Mouse (Mus musculus): ENCODE measurements around the gene Emc1. TPM values are rescaled to one million over a fixed set of nuclear protein-coding genes. Genes with fewer than 3 reads are reported as not detected.

Gene Emc1
- polyA plus RNA-seq, 1 experiment from 2014 or later = 7.9 TPM

DNA sequence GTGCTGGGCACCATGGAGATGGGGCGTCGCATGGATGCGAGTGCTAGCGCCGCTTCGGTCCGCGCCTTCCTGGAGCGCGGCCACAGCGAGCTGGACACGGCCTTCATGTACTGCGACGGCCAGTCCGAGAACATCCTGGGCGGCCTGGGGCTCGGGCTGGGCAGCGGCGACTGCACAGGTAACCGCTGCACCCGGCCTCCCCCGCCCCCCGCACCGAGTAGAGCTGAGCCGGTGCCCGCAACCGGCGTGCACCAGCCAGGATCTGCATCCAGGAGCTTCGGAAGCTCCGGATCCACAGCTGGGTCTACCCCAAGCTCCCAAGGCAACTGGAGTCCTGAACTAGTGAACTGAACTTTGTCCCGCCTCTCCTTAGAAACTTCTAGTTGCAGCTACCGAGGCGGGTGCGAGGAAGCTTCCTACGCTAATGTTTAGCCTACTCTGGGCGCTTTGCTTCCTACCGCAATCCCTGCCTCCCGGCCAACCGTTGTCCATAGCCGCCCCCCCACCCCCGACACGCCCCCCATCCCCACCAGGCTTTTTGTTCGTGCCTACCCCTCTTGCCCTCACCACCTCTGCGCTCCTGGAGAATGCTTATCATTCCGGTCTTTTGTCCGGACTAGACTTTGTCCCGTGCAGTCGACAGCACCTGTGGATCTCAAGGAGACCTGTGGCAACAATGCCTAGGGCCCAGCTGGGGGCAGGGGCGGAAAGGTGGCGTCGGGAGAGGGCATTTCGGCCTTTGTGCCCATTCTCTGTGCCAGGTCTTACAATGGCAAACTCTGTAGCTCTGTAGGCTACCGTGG is 41.3 kb upstream of the Emc1 start:
- peak; percentile 36 for TF ChIP-seq CTCF (IDR thresholded peaks at IDR 0.05; ENCODE audit: low read depth)
- under 1% methylated on average over 52 of the region's 53 CpGs for WGBS

DNA sequence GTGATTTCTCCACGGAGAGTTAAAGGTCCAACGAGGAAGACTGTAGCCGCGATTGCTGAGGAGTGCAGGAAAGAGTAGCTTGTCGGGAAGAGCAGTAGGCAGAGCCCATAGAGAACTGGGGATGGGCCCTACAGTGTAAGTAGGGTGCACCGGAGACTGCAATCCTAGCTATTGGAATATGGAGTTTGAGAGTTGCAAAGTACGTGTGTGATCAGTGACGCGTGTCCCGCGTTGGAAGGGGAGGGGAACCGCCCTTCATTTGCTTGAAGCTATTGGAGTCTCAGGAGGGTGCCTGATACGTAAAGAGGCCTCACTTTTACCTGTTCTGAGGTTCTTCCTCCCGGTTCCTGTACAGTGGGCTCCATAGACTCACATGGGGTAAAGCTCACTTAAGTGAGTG is 40.7 kb upstream of the Emc1 start:
- no peaks in the 10 kb centered on the region for H3K9me3 ChIP-seq (ENCODE audit: control insufficient read depth)
- peak overlapping the region; percentile 91 for H3K27ac ChIP-seq (ENCODE audit: low read depth, low read length)
- 10% methylated on average over 14 of the region's 14 CpGs for WGBS
- peak; percentile 52; the same call in 1 of the 2 replicates for ATAC-seq
- no peak for TF ChIP-seq CTCF (IDR thresholded peaks at IDR 0.05; ENCODE audit: low read depth)
- peak overlapping the region; percentile 88 for H3K9ac ChIP-seq (ENCODE audit: low read depth, low read length)
- peak overlapping the region; percentile 94 for H3K4me2 ChIP-seq (replicated peaks; ENCODE audit: low read depth)
- no peaks in the 10 kb centered on the region for H3K4me1 ChIP-seq (replicated peaks; ENCODE audit: control insufficient read depth, insufficient read depth, low read length)
- H3K27me3 ChIP-seq (replicated peaks; ENCODE audit: control insufficient read depth, insufficient read depth, low read length) = no peaks in the 10 kb centered on the region
- H3K4me3 ChIP-seq (ENCODE audit: low read depth, low read length) = peak overlapping the region; percentile 85
- peaks cover 28% of the 10 kb centered on the region for H3K36me3 ChIP-seq (ENCODE audit: control insufficient read depth, insufficient read depth)

More for the DNA sequence above, 41.3 kb upstream of the Emc1 start:
- peak overlapping the region; percentile 85 for H3K4me3 ChIP-seq (ENCODE audit: low read depth, low read length)
- no peaks in the 10 kb centered on the region for H3K27me3 ChIP-seq (replicated peaks; ENCODE audit: control insufficient read depth, insufficient read depth, low read length)
- peak; percentile 75 for ATAC-seq
- no peaks in the 10 kb centered on the region for H3K4me1 ChIP-seq (replicated peaks; ENCODE audit: control insufficient read depth, insufficient read depth, low read length)
- peaks cover 30% of the 10 kb centered on the region for H3K36me3 ChIP-seq (ENCODE audit: control insufficient read depth, insufficient read depth)
- H3K4me2 ChIP-seq (replicated peaks; ENCODE audit: low read depth) = peak overlapping the region; percentile 94
- peak overlapping the region; percentile 91 for H3K27ac ChIP-seq (ENCODE audit: low read depth, low read length)
- peak overlapping the region; percentile 88 for H3K9ac ChIP-seq (ENCODE audit: low read depth, low read length)
- H3K9me3 ChIP-seq (ENCODE audit: control insufficient read depth) = no peaks in the 10 kb centered on the region

DNA sequence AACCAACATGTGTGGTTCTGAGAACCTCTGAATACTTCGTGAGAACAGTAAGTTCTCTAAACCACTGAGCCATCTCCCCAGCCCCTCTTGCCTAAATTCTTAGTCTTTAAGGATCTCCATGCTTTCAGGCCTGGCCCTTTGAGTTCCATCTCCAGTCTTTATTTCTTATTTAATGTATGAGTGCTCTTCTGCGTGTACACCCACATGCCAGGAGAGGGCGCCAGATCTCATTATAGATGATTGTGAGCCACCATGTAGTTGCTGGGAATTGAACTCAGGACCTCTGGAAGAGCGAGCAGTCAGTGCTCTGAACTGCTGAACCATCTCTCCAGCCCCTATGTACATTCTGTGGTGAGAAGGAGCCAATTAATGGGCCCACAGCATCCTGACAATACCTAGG is 39.8 kb upstream of the Emc1 start:
- WGBS = 59% methylated on average over 4 of the region's 4 CpGs
- Histone ChIP-seq H3K27me3 (replicated peaks; ENCODE audit: control insufficient read depth, insufficient read depth, low read length) (no peaks in the 10 kb centered on the region), H3K4me3 (ENCODE audit: low read depth, low read length) (peak overlapping the region; percentile 85; the same call in 1 of the 2 replicates), H3K36me3 (ENCODE audit: control insufficient read depth, insufficient read depth) (peaks cover 37% of the 10 kb centered on the region), H3K4me1 (replicated peaks; ENCODE audit: control insufficient read depth, insufficient read depth, low read length) (no peaks in the 10 kb centered on the region), H3K4me2 (replicated peaks; ENCODE audit: low read depth) (peak overlapping the region; percentile 94), H3K9ac (ENCODE audit: low read depth, low read length) (no peak overlapping the region), H3K9me3 (ENCODE audit: control insufficient read depth) (no peaks in the 10 kb centered on the region), H3K27ac (ENCODE audit: low read depth, low read length) (peak overlapping the region; percentile 91)
- ATAC-seq = no peak
- peak; percentile 74 for TF ChIP-seq CTCF (IDR thresholded peaks at IDR 0.05; ENCODE audit: low read depth)

DNA sequence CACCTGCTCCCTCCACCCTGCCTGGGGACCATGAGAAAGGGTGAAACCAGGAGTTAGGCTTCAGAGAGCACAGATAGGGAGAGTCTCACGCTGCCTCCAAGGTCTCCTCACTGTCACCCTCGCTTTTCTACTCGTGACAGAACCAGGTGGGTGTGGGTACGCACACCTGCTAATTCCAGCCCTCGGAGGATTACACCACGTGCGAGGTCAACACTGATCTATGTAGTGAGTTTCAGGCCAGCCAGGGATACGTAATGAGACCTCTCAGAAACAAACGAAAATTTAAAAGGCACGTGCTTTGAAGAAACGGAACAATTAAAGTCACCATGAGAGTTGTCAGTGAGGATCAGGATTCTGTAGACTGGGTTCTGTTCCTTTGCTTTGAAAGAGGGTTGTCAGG is 33.9 kb upstream of the Emc1 start:
- no peak for ATAC-seq
- TF ChIP-seq CTCF (IDR thresholded peaks at IDR 0.05; ENCODE audit: low read depth) = no peak
- 88% methylated on average over 11 of the region's 11 CpGs for WGBS

DNA sequence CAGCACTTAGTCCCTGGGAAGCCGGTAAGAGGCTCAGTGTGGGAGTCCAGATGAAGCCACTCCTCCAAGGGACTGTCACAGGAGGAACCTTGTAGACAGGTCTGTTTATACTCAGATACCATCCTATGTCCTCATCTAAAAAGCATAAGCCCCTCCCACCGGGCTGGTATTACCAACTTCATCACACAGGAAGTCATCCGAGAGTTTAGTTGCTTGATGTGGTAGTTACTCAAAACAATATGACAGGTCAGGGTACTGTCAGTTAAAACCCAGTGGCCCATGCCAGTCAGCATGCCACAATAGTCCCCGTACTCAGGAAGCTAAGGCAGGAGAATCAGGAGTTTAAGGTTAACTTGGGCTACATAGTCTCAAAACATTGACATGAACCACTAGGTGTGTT is 32.6 kb upstream of the Emc1 start:
- Histone ChIP-seq H3K4me3 (ENCODE audit: low read depth, low read length) (no peak overlapping the region), H3K9me3 (ENCODE audit: control insufficient read depth) (no peaks in the 10 kb centered on the region), H3K27me3 (replicated peaks; ENCODE audit: control insufficient read depth, insufficient read depth, low read length) (no peaks in the 10 kb centered on the region), H3K36me3 (ENCODE audit: control insufficient read depth, insufficient read depth) (peaks cover 45% of the 10 kb centered on the region), H3K4me1 (replicated peaks; ENCODE audit: control insufficient read depth, insufficient read depth, low read length) (no peaks in the 10 kb centered on the region), H3K4me2 (replicated peaks; ENCODE audit: low read depth) (no peak overlapping the region), H3K9ac (ENCODE audit: low read depth, low read length) (no peak overlapping the region), H3K27ac (ENCODE audit: low read depth, low read length) (no peak overlapping the region)
- no peak for TF ChIP-seq CTCF (IDR thresholded peaks at IDR 0.05; ENCODE audit: low read depth)
- no peak for ATAC-seq
- 94% methylated on average over 4 of the region's 4 CpGs for WGBS

More for the DNA sequence above, 33.9 kb upstream of the Emc1 start:
- no peaks in the 10 kb centered on the region for H3K27me3 ChIP-seq (replicated peaks; ENCODE audit: control insufficient read depth, insufficient read depth, low read length)
- H3K9me3 ChIP-seq (ENCODE audit: control insufficient read depth) = no peaks in the 10 kb centered on the region
- H3K36me3 ChIP-seq (ENCODE audit: control insufficient read depth, insufficient read depth) = peaks cover 56% of the 10 kb centered on the region
- H3K4me1 ChIP-seq (replicated peaks; ENCODE audit: control insufficient read depth, insufficient read depth, low read length) = no peaks in the 10 kb centered on the region
- no peak overlapping the region for H3K9ac ChIP-seq (ENCODE audit: low read depth, low read length)
- no peak overlapping the region for H3K4me3 ChIP-seq (ENCODE audit: low read depth, low read length)
- H3K27ac ChIP-seq (ENCODE audit: low read depth, low read length) = no peak overlapping the region
- H3K4me2 ChIP-seq (replicated peaks; ENCODE audit: low read depth) = no peak overlapping the region

DNA sequence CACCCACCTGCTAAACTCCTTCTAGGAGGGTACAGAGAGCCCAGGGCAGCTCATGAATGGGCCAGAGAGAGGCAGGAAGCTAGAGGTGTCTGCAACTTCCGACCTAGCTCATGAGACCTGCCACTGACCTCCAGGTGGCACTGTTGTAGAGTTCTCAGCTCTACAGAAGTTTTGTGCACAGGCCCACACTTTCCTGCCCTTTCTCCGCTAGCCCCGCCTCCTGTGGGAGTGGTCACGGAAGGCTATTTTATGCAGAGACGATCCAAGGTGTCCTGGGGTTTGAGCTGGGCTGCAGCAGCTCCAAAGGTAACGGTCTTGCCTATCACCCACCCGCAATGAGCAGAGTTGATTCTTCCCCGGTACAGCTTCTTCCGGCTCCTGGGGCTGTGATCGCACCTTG is 21.8 kb upstream of the Emc1 start:
- 5% methylated on average over 10 of the region's 10 CpGs for WGBS
- H3K27me3 ChIP-seq (replicated peaks; ENCODE audit: control insufficient read depth, insufficient read depth, low read length) = no peaks in the 10 kb centered on the region
- H3K4me2 ChIP-seq (replicated peaks; ENCODE audit: low read depth) = peak overlapping the region; percentile 67
- no peak overlapping the region for H3K9ac ChIP-seq (ENCODE audit: low read depth, low read length)
- 0 out of 2 replicates have a peak, but pooled peaks cover 2% of the 10 kb centered on the region for H3K4me1 ChIP-seq (replicated peaks; ENCODE audit: control insufficient read depth, insufficient read depth, low read length)
- H3K27ac ChIP-seq (ENCODE audit: low read depth, low read length) = no peak overlapping the region
- H3K9me3 ChIP-seq (ENCODE audit: control insufficient read depth) = no peaks in the 10 kb centered on the region
- peak; percentile 87 for TF ChIP-seq CTCF (IDR thresholded peaks at IDR 0.05; ENCODE audit: low read depth)
- peak overlapping the region; percentile 34 for H3K4me3 ChIP-seq (ENCODE audit: low read depth, low read length)
- no peaks in the 10 kb centered on the region for H3K36me3 ChIP-seq (ENCODE audit: control insufficient read depth, insufficient read depth)
- peak; percentile 86 for ATAC-seq
